Mouse (Mus musculus): ENCODE results near the gene Cfap58. TPM values are rescaled to one million over a fixed set of nuclear protein-coding genes. Genes with fewer than 3 reads are reported as not detected.

Cfap58 gene
- polyA plus RNA-seq, 1 experiment: not detected

GRCm38 (mm10) chr19:47909387-47910116 is 27.9 kb upstream of the Cfap58 start:
- no peak for TF ChIP-seq GATA1 (IDR thresholded peaks at IDR 0.05; ENCODE audit: low read length)

GRCm38 (mm10) chr19:47910117-47910618 is 27.3 kb upstream of the Cfap58 start:
- no peak for TF ChIP-seq GATA1 (IDR thresholded peaks at IDR 0.05; ENCODE audit: low read length)

- no peak for TF ChIP-seq GATA1 (IDR thresholded peaks at IDR 0.05; ENCODE audit: low read length)
These were observed 26.7 kb upstream of the Cfap58 start for GRCm38 (mm10) chr19:47910751-47911150.

- no peak for TF ChIP-seq GATA1 (IDR thresholded peaks at IDR 0.05; ENCODE audit: low read length)
These were observed 24.1 kb upstream of the Cfap58 start for GRCm38 (mm10) chr19:47913344-47913743.

- no peak for TF ChIP-seq GATA1 (IDR thresholded peaks at IDR 0.05; ENCODE audit: low read length)
These were observed 23.3 kb upstream of the Cfap58 start for GRCm38 (mm10) chr19:47914191-47914590.

GRCm38 (mm10) chr19:47915251-47915650 is 22.2 kb upstream of the Cfap58 start:
- TF ChIP-seq GATA1 (IDR thresholded peaks at IDR 0.05; ENCODE audit: low read length): no peak

GRCm38 (mm10) chr19:47917396-47917795 is 20.1 kb upstream of the Cfap58 start:
- TF ChIP-seq GATA1 (IDR thresholded peaks at IDR 0.05; ENCODE audit: low read length): no peak

GRCm38 (mm10) chr19:47918016-47918415 is 19.5 kb upstream of the Cfap58 start:
- no peak for TF ChIP-seq GATA1 (IDR thresholded peaks at IDR 0.05; ENCODE audit: low read length)

GRCm38 (mm10) chr19:47918455-47919101 is 18.9 kb upstream of the Cfap58 start:
- no peak for TF ChIP-seq GATA1 (IDR thresholded peaks at IDR 0.05; ENCODE audit: low read length)

GRCm38 (mm10) chr19:47919126-47919965 is 18.1 kb upstream of the Cfap58 start, which contains the start of the genes Cfap43 and Itprip:
Gene Cfap43 (minus strand): TSS chr19:47919287.
Gene Itprip (minus strand): TSS chr19:47919299.
- TF ChIP-seq GATA1 (IDR thresholded peaks at IDR 0.05; ENCODE audit: low read length): no peak

- no peak for TF ChIP-seq GATA1 (IDR thresholded peaks at IDR 0.05; ENCODE audit: low read length)
These were observed 17.5 kb upstream of the Cfap58 start for GRCm38 (mm10) chr19:47919966-47920375.

- no peak for TF ChIP-seq GATA1 (IDR thresholded peaks at IDR 0.05; ENCODE audit: low read length)
These were observed 11.7 kb upstream of the Cfap58 start for GRCm38 (mm10) chr19:47925819-47926218.

- no peak for TF ChIP-seq GATA1 (IDR thresholded peaks at IDR 0.05; ENCODE audit: low read length)
These were observed 10.4 kb upstream of the Cfap58 start for GRCm38 (mm10) chr19:47927032-47927431.

- TF ChIP-seq GATA1 (IDR thresholded peaks at IDR 0.05; ENCODE audit: low read length): no peak
These were observed 8.4 kb upstream of the Cfap58 start for GRCm38 (mm10) chr19:47929043-47929442.

- no peak for TF ChIP-seq GATA1 (IDR thresholded peaks at IDR 0.05; ENCODE audit: low read length)
These were observed 5.4 kb upstream of the Cfap58 start for GRCm38 (mm10) chr19:47931982-47932638.

All from G1E-ER4 (cell line).